Mouse (Mus musculus): ENCODE results near the gene Pdcd7.

Gene Pdcd7

GRCm38 (mm10) chr9:65358956-65359480, 13.1 kb downstream of the Pdcd7 start:
- no peak for DNase-seq

DNA sequence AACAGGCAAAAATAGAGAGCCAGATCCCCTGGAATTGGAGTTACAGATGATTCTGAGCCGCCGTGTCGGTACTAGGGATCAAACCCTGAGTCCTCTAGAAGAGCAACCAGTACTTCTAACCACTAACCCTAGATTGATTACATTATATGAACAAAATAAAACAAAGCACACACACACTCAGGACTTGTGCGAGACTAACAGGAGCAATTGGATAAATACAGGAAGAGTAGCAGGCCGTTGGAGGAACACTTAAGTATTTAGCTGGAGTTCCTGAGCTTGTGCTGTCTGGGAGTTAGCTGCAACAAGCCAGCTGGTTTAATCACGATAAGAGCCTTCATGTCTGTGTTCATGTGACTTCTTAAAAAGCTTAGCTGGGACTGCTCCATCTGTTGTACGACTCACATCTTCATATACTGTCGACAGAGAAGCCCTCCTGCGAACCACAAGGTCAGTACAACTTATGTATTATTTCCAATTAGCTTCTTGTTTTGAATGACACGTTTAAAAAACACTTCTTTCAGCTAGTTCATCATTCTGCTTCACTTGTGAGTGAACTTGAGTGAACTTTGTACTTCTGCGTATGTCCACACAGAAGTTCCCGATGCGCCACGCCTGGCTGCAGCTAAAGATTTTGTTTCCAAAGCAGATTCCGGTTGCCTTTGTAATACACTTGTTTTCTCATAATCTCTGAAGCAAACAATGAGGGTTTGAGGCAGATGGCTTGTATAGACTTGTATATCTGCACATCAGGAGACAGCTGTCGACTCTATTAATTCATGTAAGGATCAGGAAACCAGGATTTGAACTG, 14.9 kb downstream of the Pdcd7 start, which contains the start of gene Ubap1l:
Ubap1l (plus strand) TSS at position 401 of the 808 bp plus-strand sequence.
- DNase-seq = no peak

DNA sequence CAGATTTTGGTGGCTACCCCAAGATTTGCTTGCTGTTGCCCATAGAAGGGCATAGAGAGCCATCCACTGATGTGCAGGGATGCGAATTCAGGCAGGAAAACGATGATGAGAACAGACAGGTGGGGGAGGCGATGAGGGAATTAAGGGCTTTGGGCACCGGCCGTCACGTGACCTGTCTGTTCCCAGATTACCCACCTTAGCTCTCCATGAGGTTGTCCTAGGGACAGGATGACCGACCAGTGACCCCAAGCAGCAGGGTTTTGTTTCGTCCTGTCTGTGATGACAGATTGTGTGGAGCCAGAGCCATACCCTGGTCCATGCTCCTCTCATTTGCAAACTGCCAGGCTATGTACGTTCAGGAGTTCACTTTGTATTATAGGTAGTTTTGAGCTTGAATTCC, 17.8 kb downstream of the Pdcd7 start:
- no peak for DNase-seq

- no peak for DNase-seq
Observed at GRCm38 (mm10) chr9:65365721-65366120, 19.8 kb downstream of the Pdcd7 start.

DNA sequence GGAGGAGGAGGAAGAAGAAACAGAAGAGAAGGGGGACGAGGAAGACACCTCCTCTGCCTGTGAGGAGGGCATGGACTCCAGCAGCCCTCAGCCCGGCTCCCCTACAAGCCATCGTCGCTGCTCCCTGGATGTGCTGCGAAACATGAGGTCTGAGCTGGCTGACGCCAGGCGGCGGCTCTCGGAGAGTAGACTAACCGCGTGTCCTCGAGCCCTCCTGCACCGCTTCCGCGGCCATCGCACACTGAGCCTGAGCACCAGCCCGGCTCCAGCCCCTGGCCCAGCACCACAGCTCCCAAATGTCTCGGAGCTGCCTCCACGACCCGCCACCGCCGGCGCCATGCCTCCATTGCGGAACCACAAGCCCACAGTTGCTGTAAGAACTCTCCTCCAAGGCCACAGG, 25.9 kb downstream of the Pdcd7 start:
- DNase-seq = no peak

- no peak for DNase-seq
Observed at GRCm38 (mm10) chr9:65372449-65372848, 26.5 kb downstream of the Pdcd7 start.

DNA sequence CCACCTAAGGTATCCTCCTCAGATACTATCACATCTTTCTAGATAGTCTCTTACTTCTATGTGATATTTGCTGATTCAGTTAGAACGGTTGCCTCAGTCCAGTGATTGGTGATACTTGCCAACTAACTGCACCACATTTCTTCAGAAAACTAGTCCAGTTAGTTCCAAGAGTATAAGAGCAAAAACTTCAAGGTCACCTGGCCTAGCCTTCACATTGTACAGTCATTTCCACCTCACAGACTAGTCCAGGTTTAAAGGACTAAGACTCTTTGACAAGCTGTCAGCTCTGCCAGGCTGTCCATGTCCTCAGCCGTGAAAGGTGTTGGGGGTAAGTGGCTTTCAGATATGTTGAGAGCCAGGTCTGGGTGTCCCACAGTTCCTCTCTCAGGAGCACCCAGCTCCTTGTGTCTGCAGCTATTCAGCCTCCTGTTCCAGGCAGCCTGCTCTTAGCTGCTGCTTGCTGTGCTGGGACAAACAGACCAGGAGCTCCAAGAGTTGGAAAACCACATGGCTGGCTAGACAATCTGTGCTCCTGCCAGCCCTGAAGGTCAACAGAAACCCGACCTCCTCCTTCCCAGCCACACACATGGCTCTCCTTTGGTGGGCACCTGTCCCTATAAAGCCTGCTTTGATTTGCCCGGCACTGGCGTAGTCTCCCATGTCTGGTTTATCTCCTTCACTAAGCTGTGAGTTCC, 28.7 kb downstream of the Pdcd7 start:
- DNase-seq = no peak

GRCm38 (mm10) chr9:65375163-65375934, 29.4 kb downstream of the Pdcd7 start:
- DNase-seq = no peak

DNA sequence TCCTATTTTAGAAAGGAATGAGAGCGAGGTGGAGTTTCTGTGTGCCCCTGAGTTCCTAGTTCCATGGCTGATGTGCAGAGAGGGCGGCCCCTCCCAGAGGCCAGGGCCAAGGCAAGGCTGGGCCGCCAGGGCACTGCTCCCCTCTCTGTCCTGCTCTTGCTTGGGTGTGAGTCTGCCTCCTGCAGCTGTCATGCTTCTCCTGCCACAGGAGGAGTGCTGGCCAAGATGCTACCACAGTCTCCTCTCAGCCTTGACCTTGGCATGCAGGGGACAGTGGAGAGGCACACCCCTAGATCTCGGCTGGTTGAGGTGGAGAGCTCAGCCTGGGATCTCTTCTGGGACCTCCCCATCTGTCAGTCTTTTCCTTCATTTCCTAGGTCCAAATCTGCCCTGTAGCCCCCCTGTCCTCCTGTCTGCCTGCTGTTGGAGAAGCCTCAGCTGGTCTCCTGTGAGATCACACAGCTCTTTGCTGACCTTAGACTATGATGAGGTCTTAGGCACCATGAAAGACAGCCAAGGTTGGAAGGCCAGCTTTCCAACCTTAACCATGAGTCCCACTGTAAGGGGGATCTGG, 35.2 kb downstream of the Pdcd7 start:
- DNase-seq = no peak

DNA sequence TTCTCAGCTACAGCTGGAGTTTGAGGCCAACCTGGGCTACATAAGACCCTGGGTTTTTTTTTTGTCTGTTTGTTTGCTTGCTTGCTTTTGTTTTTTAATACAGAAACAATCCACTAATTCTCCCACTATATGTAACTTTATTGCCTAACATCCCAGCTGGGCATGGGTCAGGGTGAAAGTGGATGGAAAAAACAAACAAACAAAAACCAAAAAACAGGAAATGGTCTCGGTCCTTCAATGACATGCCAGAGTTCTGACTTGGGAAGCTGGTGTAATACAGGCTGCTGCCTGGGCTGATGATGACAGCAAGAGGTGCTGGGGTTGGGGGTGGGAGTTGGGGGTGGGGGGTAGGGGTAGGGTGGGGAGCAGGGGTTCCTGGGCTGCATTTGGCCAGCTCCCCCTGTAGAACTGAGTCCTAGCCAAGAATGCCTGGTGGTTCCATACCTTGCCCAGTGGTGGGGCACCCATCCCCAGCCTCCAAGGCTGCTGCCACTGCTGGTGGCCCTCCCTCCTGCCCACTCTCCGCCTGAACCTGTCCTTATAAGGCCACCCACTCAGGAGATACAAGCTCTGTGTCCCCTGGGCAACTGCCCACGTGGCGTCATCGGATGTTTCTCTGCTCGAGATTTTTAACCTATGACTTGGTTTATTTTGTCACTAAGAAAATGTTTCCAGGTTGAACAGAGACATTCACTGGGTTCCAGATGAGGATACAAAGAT, 36.3 kb downstream of the Pdcd7 start:
- no peak for DNase-seq

DNA sequence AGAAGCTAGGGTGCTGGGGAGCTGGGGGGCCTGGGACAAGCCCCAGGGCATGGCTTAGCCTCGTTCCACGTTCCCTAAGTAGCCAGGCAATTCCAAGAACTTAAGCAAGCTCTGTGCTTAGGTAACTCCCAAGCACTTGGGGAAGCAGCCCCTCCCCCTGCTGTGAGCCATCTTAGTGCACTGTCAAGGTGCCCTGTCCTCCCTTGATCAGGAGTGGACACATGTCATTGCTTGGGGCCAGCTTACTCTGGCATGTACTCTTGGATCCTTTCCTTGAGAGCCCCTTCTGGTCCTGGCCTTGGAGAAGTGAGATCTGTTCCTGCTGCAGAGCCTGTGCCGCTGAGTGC, 36.8 kb downstream of the Pdcd7 start:
- no peak for DNase-seq

GRCm38 (mm10) chr9:65384276-65384675, 38.4 kb downstream of the Pdcd7 start:
- no peak for DNase-seq

- no peak for DNase-seq
Observed at GRCm38 (mm10) chr9:65386373-65387140, 40.7 kb downstream of the Pdcd7 start.

GRCm38 (mm10) chr9:65390752-65391612, 45.1 kb downstream of the Pdcd7 start:
- no peak for DNase-seq

GRCm38 (mm10) chr9:65391613-65391964, 45.7 kb downstream of the Pdcd7 start, which contains the start of gene Kbtbd13:
TSS of gene Kbtbd13 (minus strand) at chr9:65391652.
- DNase-seq = no peak

DNA sequence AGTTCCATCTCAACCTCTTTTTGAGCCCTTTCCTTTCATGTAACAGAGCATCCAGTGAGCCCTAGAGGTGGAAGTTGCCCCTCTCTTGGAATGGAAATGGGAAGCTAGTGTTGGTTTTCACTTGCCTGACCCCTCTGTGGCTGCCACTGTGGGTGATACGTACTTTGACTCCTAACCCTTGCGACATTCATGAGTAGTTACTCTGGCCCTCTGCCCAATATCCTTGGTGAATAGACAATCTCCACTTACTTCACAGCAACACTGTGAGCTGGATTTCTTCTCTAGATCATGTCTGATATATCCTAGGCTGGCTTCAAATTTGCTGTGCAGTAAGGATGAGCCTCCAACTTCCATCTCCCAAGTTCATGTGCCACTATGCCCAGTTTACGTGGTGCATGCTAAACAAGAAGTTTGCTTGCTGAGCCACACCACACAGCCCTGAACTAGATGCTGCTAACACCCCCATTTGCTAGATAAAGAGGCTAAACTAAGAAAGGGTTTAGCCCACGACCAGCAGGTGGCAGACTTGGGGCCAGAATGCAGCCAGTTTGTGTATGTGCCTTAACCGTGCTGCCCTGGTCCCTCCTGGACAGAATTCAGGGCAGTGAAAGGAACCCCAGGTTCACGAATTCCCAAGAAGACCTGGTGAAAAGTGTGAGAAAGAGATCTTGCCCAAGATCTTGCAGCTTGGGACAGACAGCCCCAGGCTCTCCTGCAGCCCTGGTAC, 46.9 kb downstream of the Pdcd7 start:
- peak; percentile 37 for DNase-seq

GRCm38 (mm10) chr9:65393606-65394005, 47.7 kb downstream of the Pdcd7 start:
- no peak for DNase-seq

DNA sequence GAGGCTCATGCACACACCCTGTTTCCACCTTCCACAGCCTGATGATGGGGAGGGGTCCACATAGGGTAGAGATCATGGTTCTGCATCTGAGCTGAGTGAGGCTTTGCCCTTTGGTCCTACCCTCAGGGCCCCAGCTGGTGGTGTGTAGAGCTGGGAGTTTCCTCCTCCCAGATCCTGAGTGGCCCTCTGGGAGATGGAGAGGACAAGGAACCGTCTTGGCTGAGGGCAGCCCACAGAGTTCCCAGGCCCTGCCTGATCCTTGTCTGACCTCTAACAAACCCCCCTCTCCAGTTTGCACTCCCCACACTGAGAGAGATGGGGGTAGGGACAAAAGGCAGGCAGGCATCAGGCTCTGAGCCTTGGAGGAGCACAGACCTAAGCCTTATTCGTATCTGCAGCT, 48.5 kb downstream of the Pdcd7 start:
- no peak for DNase-seq

DNA sequence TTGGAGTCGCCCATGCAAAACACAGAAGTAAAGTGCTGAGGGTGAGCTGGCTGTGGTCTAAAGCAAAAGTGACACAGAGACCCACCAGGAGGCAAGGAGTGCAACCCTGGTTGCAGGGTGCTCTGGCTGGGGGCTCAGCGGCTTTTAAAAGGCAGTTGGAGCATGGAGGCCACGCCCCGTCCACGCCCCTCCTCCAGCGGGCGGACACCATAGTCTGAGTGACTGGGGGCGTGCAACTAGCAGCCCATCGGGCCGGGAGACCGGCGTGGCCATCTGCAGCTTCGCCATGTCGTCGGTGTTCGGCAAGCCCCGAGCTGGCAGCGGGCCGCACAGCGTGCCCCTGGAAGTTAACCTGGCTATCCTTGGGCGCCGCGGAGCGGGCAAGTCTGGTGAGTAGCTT, 52.4 kb downstream of the Pdcd7 start, which contains the start of gene Rasl12:
Rasl12 (plus strand) TSS at position 228 of the 400 bp plus-strand sequence.
- no peak for DNase-seq

- no peak for DNase-seq
Observed at GRCm38 (mm10) chr9:65399934-65400333, 54.0 kb downstream of the Pdcd7 start.

Data from cerebellum, adult 9-10 months (tissue).